Mouse (Mus musculus) lung, adult 2 months (tissue): ENCODE data around the gene Gdi2.

Source experiments
- CTCF ChIP-seq: fragments of 200-500 bp; IDR thresholded peaks from 2 replicates; pipeline ENCODE4 v1.5.1; 2011; ENCODE audit warnings: mild to moderate bottlenecking, low read length, control low read depth; ENCODE audit not compliant: insufficient read depth
- POLR2A ChIP-seq: fragments of 200-500 bp; IDR thresholded peaks from 2 replicates; pipeline ENCODE4 v1.6.1; 2011; ENCODE audit warnings: low read depth, mild to moderate bottlenecking, control low read depth, low read length, borderline replicate concordance; ENCODE audit errors: extremely low read depth

DNA sequence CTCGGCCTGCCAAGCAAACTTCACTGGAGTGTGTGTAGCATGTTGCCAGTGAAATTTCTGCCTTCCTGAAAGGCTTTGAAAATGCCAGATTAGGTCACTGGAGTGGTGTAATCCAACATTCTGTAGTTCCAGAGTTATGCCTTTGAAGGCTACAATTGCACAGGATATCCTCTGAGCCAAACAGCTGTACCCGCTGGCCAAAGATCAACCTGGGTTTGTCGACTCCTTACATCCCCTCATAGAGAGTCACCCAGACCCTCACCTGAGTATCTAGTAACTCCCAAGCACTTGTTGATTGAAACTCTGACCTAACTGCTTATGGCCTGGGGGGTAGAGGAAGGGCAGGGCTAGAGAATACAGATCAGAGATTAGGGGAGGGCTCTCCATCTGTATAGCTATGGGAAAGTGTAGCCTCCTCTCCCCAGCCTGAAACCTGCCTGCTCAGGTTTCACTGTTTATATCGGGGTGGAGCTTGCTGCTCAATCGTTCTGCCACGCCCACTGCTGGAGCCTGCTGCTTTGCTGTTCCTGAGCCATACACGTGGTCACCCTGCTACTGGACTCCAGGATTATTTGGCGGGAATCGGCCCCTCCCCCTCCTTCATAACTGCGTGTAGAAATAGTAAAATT is 6.1 kb upstream of the Gdi2 start:
- TF ChIP-seq CTCF (no peak), POLR2A (no peak)
